10 mouse cellular contexts compared by ENCODE assay signal in the genomic region with DNA sequence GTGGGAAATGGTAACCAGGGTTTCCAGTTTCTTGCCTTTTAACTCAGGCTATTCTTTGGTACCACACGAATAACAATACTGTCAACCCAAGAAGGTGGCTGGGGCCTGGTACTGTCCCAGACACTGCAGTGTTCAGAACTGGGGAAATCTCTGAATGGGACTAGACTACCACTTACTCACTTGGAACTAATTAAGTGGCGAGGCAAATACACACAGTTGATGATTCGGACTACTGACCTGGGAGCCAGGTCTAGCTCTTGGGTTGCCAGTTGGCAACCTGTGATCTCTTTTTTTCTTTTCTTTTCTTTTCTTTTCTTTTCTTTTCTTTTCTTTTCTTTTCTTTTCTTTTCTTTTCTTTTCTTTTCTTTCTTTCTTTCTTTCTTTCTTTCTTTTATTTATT. TPM values are rescaled to one million over a fixed set of nuclear protein-coding genes. Genes with fewer than 3 reads are reported as not detected.
"Had no signal": no experiment of that assay in that cellular context is flagged by ENCODE, and none has a peak within 500 bp of the region (broad histone marks: within the 10 kb centered on the region; RNA-seq: fewer than 3 reads in every experiment).

No protein-coding gene starts in this region.

- H3K27ac ChIP-seq: limb, embryonic 10.5 days; midbrain, embryonic 12.5 days; neural tube, embryonic 13.5 days had no signal

- H3K4me3 ChIP-seq: limb, embryonic 10.5 days; midbrain, embryonic 12.5 days; neural tube, embryonic 13.5 days had no signal

- ATAC-seq: hindbrain, embryonic 16.5 days; inflammation-experienced regulatory T-cells, adult 6 months; midbrain, embryonic 16.5 days had no signal

- DNase-seq: lung, adult 18-20 months; thymus, postnatal 4 days had no signal

- H3K36me3 ChIP-seq: limb, embryonic 10.5 days; midbrain, embryonic 12.5 days; neural tube, embryonic 13.5 days had no signal

- H3K9me3 ChIP-seq: limb, embryonic 10.5 days; midbrain, embryonic 12.5 days; neural tube, embryonic 13.5 days had no signal

- H3K9ac ChIP-seq: midbrain, embryonic 12.5 days; neural tube, embryonic 13.5 days had no signal

- H3K27me3 ChIP-seq: neural tube, embryonic 13.5 days had no signal

- H3K4me2 ChIP-seq: midbrain, embryonic 12.5 days; neural tube, embryonic 13.5 days had no signal

RNA-seq across cellular contexts. Expression of a gene that starts 29.0 kb away (rescaled TPM):
- polyA plus RNA-seq: inflammation-experienced regulatory T-cells, adult 6 months; lung, embryonic 16.5 days; thymus, postnatal 0 days had no signal
